In genomic region chr4:144961232-144961631, GRCm38 (mm10) we compare ENCODE assay signal across 14 mouse cellular contexts.
DNase-seq lines count a peak whose midpoint lies in the region; ATAC-seq lines count a peak whose summit lies in the region.
"Had no signal": no experiment of that assay in that cellular context is flagged by ENCODE, and none has a peak within 500 bp of the region (broad histone marks: within the 10 kb centered on the region; RNA-seq: fewer than 3 reads in every experiment).

No protein-coding gene starts in this region.

- peak; percentile 15 for DNase-seq in adipocyte (ENCODE audit: low spot score)
- DNase-seq in fat pad, adult 2 months (ENCODE audit: extremely low read depth, low read depth, low spot score) = peak; percentile 90
- DNase-seq in right cerebral cortex, postnatal 25 days = no peak
- DNase-seq: cerebellum, adult 9-11 months; spleen, adult 18-20 months; thymus, postnatal 4 days had no signal

- H3K4me3 ChIP-seq in kidney, embryonic 15.5 days (replicated peaks) = no peak overlapping the region
- H3K4me3 ChIP-seq in kidney, embryonic 14.5 days (ENCODE audit: low read length) = no peak overlapping the region
- H3K4me3 ChIP-seq in liver, embryonic 15.5 days (replicated peaks) = no peak overlapping the region
- H3K4me3 ChIP-seq in forebrain, embryonic 12.5 days (replicated peaks) = no peak overlapping the region

- H3K4me1 ChIP-seq in kidney, embryonic 15.5 days = peaks cover 11% of the 10 kb centered on the region
- 0 out of 2 replicates have a peak, but pooled peaks cover 3% of the 10 kb centered on the region for H3K4me1 ChIP-seq in kidney, embryonic 14.5 days (ENCODE audit: control insufficient read depth, insufficient read depth, low read length)
- peaks cover 20% of the 10 kb centered on the region for H3K4me1 ChIP-seq in liver, embryonic 15.5 days (replicated peaks)
- H3K4me1 ChIP-seq in forebrain, embryonic 12.5 days = no peaks in the 10 kb centered on the region

- 0 out of 2 replicates have a peak, but pooled peaks cover 2% of the 10 kb centered on the region for H3K27me3 ChIP-seq in kidney, embryonic 15.5 days
- H3K27me3 ChIP-seq in kidney, embryonic 14.5 days (ENCODE audit: control insufficient read depth, insufficient read depth, low read length) = no peaks in the 10 kb centered on the region
- H3K27me3 ChIP-seq in liver, embryonic 15.5 days = no peaks in the 10 kb centered on the region
- no peaks in the 10 kb centered on the region for H3K27me3 ChIP-seq in forebrain, embryonic 12.5 days

- WGBS in kidney, embryonic 15.5 days = 91% methylated on average over 4 of the region's 4 CpGs
- 90% methylated on average over 4 of the region's 4 CpGs for WGBS in kidney, embryonic 14.5 days
- WGBS in liver, embryonic 15.5 days (ENCODE audit: insufficient replicate concordance) = 72% methylated on average over 4 of the region's 4 CpGs
- 85% methylated on average over 4 of the region's 4 CpGs for WGBS in forebrain, embryonic 12.5 days

- H3K4me2 ChIP-seq in kidney, embryonic 15.5 days = no peak overlapping the region
- H3K4me2 ChIP-seq in kidney, embryonic 14.5 days (replicated peaks; ENCODE audit: low read depth, low read length) = no peak overlapping the region
- no peak overlapping the region for H3K4me2 ChIP-seq in liver, embryonic 15.5 days
- H3K4me2 ChIP-seq in forebrain, embryonic 12.5 days = no peak overlapping the region
- H3K4me2 ChIP-seq: hindbrain, embryonic 14.5 days had no signal

- H3K9ac ChIP-seq in kidney, embryonic 15.5 days = no peak overlapping the region
- H3K9ac ChIP-seq in kidney, embryonic 14.5 days (ENCODE audit: low read depth, low read length) = no peak overlapping the region
- H3K9ac ChIP-seq in liver, embryonic 15.5 days = no peak overlapping the region
- no peak overlapping the region for H3K9ac ChIP-seq in forebrain, embryonic 12.5 days
- H3K9ac ChIP-seq: hindbrain, embryonic 14.5 days; liver, embryonic 14.5 days had no signal

- no peak for ATAC-seq in kidney, embryonic 15.5 days (replicated peaks; ENCODE audit: low FRiP score)
- no peak for ATAC-seq in kidney, embryonic 14.5 days (ENCODE audit: low FRiP score, low TSS enrichment)
- ATAC-seq in liver, embryonic 15.5 days (ENCODE audit: insufficient read depth) = no peak
- ATAC-seq in monocyte, adult 5-6 weeks (replicated peaks; ENCODE audit: insufficient number of reproducible peaks, low FRiP score, low TSS enrichment, poor library complexity, severe bottlenecking) = no peak
- no peak for ATAC-seq in forebrain, embryonic 12.5 days (ENCODE audit: low FRiP score)

- H3K36me3 ChIP-seq in kidney, embryonic 15.5 days = no peaks in the 10 kb centered on the region
- no peaks in the 10 kb centered on the region for H3K36me3 ChIP-seq in kidney, embryonic 14.5 days (ENCODE audit: control insufficient read depth, insufficient read depth, low read length)
- H3K36me3 ChIP-seq in liver, embryonic 15.5 days (replicated peaks) = no peaks in the 10 kb centered on the region
- H3K36me3 ChIP-seq in forebrain, embryonic 12.5 days (replicated peaks) = no peaks in the 10 kb centered on the region
- H3K36me3 ChIP-seq: G1E had no signal

- H3K9me3 ChIP-seq in kidney, embryonic 15.5 days (replicated peaks) = no peaks in the 10 kb centered on the region
- H3K9me3 ChIP-seq in kidney, embryonic 14.5 days (ENCODE audit: control insufficient read depth, low read length) = no peaks in the 10 kb centered on the region
- H3K9me3 ChIP-seq in liver, embryonic 15.5 days (replicated peaks) = no peaks in the 10 kb centered on the region
- no peaks in the 10 kb centered on the region for H3K9me3 ChIP-seq in forebrain, embryonic 12.5 days
- H3K9me3 ChIP-seq: G1E had no signal

- H3K27ac ChIP-seq in kidney, embryonic 15.5 days = peak overlapping the region; percentile 83
- no peak overlapping the region; the same call in 1 of the 2 replicates for H3K27ac ChIP-seq in kidney, embryonic 14.5 days (ENCODE audit: low read depth, low read length)
- peak overlapping the region; percentile 72 for H3K27ac ChIP-seq in liver, embryonic 15.5 days (replicated peaks)
- H3K27ac ChIP-seq in forebrain, embryonic 12.5 days = no peak overlapping the region
- H3K27ac ChIP-seq: hindbrain, embryonic 14.5 days; liver, embryonic 14.5 days had no signal

Comparison
In these comparisons a context has a peak if more than half of its experiments do, and no peak if none do; other contexts are left out.
1. H3K27ac ChIP-seq: peak in kidney, embryonic 15.5 days (single experiment) and liver, embryonic 15.5 days (single experiment); none in kidney, embryonic 14.5 days (single experiment) and forebrain, embryonic 12.5 days (single experiment).